Mouse (Mus musculus) heart, postnatal 36 days (tissue): ENCODE measurements around the gene Ccnd3. TPM values are rescaled to one million over a fixed set of nuclear protein-coding genes. Genes with fewer than 3 reads are reported as not detected.
A peak's percentile ranks its signal among the peaks of the same experiment; 100 is the strongest.
"Not testable (repeated sequence)": the region's sequence is repeated elsewhere in the genome, so short reads cannot be mapped to it uniquely, and the experiment has no call there.

Experiments
- DNase-seq, 2 experiments: peaks; one replicate each; pipeline ENCODE4 v3.0.0; 2021 to 2022
- intact Hi-C: fragments of 180-260 bp; cut with DNase I; formaldehyde crosslinking; loops from one replicate; pipeline ENCODE4 v1.15.1; 2025
- total RNA-seq, 2 experiments: library from RNA; stranded (reverse); gene quantifications; 2 replicates each; pipeline ENCODE4 v1.2.3; 2021

The Ccnd3 gene
- total RNA-seq, 2 experiments from 2014 or later, result 79.8 to 88.7 TPM

DNA sequence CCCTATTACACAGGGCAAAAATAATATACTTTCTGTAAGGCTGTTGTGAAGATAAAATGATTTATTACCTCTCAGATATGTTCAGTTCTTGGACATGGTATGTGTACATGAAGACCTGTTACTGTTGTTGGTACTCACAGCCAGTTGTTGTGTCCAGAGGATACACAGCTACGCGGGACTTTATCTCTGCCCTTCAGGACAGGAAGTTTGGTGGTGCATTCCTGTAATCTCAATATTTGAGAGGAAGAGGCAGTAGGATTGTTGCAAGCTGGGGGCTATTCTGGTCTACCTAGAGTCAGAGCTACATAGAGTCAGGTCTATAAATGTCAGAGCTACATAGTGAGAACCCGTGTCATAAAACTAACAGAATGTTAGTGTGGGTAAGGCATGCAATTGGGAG, 86.2 kb downstream of the Ccnd3 start:
- no peak for DNase-seq
- intact Hi-C loops, result no loop called here

DNA sequence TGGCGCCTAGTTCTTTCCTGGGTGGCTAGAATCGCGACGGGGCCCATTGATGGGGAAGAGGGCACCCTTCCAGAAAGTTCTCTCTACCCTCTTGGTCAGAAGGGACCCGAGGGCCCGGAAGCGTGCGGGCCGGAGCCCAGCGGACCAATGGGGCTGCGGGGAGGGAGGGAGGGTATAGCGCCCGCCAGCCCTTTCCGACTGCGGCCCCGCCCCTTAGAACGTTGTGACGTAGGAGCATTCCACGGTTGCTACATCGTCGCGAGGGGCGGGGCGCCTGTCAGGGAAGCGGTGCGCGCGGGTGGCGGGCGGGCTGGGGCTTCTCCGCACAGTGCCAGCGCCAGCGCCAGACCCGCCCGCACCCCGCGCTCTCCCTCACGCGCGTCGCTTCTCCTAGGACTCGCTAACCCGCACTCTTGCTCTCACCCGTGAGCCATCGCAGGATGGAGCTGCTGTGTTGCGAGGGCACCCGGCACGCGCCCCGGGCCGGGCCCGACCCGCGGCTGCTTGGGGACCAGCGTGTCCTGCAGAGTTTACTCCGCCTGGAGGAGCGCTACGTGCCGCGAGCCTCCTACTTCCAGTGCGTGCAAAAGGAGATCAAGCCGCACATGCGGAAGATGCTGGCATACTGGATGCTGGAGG, 88.5 kb downstream of the Ccnd3 start:
- intact Hi-C loops, result loop anchor here (1.0 kb wide), 2 partner anchors 71 to 82 kb away; no protein-coding TSS in a partner anchor
- peak; percentile 94 to 96 for DNase-seq

DNA sequence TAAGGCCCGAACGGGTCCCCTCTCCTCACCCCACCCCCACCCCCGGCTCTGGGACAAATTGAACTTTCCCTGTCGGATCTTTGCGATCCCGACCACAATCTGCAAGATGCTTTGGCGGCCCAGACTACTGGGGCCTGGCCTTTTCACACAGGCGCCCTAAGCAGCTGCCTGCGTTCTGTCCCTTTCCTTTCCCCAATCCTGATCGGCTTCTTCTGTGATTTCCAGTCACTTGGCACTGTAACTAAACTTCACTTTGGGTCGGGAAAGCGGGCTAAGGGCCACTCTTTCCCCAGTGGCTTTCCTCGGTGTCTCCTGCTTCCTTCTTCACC, 89.0 kb downstream of the Ccnd3 start:
- DNase-seq, result no peak
- intact Hi-C loops, result loop anchor here (1.0 kb wide), 2 partner anchors 72 to 83 kb away; no protein-coding TSS in a partner anchor

DNA sequence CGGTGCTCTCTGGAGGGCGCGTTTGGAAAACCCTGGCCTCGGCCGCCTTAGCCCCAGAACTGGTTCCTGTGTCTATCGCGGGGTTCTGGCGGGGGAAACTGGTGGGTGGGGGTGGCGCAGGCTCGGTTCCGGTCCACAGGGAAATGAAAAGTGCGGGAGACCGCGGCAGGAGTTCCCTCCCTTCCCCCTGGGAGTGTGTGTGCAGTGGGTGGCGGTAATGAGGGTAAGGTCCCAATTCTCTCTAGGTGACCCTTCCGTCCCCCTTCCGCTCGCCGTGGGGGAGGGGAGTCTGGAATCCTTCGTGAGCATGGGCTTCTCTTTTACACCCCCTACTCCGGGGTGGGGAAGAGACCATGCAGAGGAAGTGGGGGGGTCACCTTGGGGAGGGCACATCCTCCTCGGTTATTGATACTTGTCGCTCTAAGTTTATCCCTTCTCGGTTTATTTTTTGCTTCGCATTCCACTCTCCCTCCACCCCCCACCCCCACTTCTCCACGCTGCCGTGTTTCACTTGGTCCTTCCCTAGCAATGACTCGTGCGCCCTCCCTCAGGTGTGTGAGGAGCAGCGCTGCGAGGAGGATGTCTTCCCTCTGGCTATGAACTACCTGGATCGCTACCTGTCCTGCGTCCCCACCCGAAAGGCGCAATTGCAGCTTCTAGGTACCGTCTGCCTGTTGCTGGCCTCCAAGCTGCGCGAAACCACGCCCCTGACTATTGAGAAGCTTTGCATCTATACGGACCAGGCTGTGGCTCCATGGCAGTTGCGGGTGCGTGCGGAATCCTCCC, 89.5 kb downstream of the Ccnd3 start:
- peak; percentile 58 to 65 for DNase-seq
- intact Hi-C loops, result no loop called here

DNA sequence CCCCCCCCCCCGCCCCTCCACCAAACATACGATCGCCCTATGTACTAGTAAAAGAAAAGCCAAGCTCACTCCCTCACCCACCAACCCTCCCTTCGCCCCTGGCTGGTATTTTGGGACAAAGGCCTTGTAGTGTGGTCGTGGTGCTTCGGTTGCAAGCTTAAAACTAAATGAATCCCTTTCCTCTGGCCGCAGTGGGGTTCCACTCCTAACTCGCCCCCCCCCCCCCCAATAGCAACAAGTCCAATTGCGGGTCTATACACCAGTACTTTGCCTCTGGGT, 90.1 kb downstream of the Ccnd3 start:
- intact Hi-C loops, result no loop called here
- no peak for DNase-seq

DNA sequence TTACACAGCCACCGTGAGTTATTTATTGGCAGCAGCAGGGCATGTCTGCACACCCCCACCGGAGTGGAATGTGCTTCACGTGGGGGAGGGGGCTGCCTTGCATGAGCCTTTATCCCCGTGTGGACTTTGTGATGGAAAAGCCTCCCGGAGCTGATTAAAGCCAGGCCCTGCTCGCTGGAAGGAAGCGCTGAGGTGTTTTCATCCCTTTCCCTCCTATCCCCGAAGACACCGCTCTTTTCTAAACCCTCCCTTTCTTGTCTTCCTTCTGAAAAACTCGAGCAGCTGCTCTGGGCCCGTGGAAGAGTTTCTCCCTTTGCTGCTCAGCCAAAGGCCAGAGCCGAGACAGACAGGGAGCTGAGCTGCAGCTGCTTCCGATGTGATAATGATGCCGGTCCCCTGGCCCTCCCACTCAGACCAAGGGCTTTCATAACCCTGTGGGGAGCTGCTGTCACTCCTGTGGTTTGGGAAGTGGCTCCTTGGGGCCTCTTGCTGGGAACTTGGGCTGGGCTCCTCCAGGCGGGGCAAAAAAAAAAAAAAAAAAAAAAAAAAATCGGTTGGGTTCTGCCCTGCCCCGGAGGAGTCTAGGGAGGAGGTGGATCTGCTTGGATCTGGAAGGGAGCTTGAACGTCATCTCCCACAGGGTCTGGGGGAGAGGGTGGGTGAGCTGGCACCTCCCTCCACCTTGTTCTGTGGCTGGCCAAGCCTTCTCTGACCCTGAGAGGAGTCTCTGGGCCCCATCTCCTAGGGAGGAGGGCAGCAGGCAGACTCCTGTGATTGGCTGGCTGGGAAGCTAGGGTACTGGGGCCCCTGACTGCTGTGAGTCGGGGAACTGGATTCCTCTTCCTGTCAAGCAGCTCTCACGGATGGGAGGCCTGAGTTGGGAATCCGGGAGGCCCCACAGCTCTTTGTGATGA, 90.7 kb downstream of the Ccnd3 start:
- peak; percentile 59 to 64 for DNase-seq
- intact Hi-C loops, result loop anchor here (2.0 kb wide), 1 partner anchor 15 kb away; the partner anchor contains the start of genes Bysl, Gm20517 and Med20

DNA sequence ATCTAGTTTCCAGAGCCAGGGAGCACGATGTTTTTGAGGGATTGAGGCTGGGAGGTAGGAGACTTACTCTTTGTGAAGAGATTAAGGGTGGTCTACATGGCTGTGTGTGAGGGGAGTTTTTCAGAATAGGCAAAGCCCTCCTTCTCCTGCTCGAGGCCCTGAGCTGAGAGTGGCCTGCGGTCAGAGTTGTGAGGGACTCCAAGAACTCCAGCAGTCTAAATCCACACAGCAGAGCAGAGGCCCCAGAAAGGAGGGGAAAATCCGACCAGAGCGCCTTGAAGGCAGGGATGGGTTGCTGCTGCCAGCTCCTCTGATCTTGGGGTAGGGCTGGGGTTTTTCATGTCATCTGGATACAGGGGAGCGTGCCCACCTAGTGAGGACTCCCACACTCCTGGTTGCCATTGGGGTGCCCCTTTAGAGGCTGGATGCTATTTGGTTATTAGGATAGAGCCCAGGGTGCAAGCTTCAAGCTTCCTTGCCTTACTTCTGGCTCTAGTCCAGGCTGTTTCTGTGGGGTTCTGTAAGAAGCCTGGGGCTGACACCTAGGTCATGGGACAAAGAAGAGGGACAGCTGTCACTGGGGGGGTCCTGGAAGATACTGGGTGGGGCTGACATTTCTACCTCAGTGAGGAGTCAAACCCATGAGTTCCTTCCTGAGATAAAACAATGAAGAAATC, 91.4 kb downstream of the Ccnd3 start:
- intact Hi-C loops, result loop anchor here (2.0 kb wide), 1 partner anchor 15 kb away; the partner anchor contains the start of genes Bysl, Gm20517 and Med20
- DNase-seq, result no peak

DNA sequence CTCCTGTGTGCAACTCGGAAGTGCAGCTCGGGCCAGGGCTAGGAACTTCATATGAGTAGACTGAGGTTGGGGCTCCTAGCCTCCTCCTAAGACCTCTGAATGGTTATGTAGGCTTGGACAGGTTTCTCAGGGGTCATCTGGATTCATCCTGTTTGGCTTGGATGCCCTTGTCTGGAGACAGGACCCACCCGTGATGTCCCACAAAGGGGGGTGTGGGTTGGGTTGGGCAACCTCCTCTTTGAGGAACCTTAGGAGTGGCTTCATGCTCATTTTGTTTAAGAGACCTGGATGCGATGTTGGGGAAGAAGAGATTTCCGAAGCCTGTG, 92.0 kb downstream of the Ccnd3 start:
- peak in 1 of 2 experiments; percentile 26 for DNase-seq
- intact Hi-C loops, result loop anchor here (2.0 kb wide), 1 partner anchor 14 kb away; the partner anchor contains the start of genes Bysl, Gm20517 and Med20

DNA sequence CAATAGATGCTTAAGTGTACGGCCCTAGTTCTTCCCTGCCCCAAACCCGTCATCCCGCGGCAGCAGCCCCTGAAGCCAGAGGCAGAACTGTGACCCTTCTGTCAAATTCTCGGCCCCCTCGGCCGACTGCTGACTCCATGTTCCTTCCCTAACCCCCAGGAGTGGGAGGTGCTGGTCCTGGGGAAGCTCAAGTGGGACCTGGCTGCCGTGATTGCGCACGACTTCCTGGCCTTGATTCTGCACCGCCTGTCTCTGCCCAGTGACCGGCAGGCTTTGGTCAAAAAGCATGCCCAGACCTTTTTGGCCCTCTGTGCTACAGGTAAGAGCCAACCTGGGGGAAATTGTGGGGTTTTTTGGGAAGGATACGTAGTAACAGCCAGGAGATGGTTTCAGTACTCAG, 92.4 kb downstream of the Ccnd3 start:
- peak in 1 of 2 experiments; percentile 19 for DNase-seq
- intact Hi-C loops, result loop anchor here (2.0 kb wide), 1 partner anchor 14 kb away; the partner anchor contains the start of genes Bysl, Gm20517 and Med20

DNA sequence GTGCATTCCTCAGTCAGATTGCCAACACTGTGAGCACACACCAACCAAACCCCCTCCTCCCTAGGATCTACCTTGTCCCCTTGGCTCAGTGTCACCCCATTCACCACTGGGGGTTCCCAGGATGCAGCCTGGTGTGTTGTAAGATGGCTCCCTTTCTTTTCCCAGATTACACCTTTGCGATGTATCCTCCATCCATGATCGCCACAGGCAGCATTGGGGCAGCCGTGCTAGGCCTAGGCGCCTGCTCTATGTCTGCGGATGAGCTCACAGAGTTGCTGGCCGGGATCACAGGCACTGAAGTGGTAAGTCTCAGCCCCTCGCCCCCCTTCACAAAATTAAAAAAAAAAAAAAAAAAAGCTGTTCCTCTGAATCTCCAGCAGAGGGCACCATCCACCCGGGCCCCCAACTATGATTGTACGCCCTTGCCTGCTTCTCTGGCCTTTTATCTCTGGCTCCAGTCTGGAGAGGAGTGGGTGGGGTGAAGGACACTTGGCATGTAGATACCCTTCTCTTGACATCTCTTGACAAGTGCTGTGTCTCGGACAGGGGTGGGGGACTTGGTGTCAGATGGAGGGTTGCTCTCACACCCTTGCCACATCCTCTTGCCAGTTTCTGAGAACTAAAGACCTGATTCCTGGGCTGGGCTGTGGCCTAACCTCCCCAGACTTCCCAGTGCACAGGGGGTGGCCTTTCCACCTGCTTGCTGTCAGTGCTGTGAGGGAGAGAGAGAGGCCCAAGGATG, 93.2 kb downstream of the Ccnd3 start:
- intact Hi-C loops, result loop anchor here (2.0 kb wide), 1 partner anchor 13 kb away; the partner anchor contains the start of genes Bysl, Gm20517 and Med20
- peak in 1 of 2 experiments; percentile 42 for DNase-seq

DNA sequence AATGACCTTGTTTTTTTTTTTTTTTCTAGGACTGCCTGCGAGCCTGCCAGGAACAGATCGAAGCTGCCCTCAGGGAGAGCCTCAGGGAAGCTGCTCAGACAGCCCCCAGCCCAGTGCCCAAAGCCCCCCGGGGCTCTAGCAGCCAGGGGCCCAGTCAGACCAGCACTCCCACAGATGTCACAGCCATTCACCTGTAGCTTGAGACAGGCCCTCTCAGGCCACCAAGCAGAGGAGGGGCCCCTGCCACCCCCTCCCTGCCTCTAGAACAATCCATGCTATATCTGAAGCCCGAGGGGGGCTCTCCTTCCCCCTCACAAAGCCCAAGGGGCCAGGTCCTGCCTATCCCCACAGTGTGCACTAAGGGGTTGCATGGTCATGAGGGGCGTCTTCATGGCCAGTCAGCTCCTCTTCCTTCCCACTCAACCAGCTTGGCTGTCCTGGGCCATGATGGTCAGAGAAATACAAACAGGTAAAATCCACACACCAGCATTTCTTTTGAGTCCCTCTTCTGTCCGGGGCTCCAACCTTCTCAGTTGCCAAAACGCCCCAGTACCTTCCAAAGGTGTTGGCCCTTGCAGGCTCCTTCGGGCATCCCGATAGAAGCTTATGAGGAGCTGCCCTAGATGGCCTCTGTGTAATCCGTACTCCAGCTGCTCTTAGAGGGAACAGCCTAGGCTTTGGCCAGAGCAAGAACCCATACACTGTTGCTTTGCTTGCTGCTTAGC, 93.9 kb downstream of the Ccnd3 start:
- peak in 1 of 2 experiments; percentile 13 for DNase-seq
- intact Hi-C loops, result not testable (repeated sequence)

DNA sequence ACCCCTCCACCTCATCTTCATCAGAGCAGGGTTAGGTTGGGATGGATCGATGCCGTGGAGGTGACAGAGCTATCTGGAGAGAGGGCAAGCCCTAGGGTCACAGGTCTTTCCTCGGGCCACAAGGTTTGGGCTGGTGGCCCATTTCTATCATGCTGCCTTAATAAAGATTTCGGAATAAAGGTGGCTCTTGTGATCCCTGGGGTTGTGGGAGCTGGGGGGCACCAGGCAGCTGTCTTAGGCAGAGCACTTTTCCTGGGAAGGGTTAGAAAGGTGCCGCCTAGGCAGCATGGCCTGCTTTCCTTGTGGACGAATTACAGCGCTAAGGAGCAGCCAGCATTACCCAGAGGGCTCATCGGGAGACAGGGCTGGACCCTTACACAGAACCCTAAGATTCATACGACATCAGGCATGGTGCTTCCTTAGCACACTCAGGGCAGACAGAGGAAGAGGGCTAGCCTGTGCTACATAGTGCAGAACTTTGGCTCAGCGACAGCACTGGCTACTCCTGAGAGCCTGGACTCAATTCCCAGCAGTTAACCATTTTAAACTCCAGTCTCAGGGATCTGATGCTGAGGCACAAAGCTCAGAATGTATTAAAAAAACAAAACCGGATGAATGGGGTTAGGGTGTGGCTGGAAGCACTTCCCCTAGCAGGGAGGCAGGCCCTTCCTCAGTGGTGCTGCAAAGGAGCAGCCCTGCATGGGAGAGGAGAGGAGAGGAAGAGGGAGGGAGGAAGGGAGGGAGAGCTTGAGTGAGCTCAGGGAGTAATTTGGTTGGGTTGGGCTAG, 94.9 kb downstream of the Ccnd3 start:
- intact Hi-C loops, result no loop called here
- DNase-seq, result peak in 1 of 2 experiments; percentile 27

DNA sequence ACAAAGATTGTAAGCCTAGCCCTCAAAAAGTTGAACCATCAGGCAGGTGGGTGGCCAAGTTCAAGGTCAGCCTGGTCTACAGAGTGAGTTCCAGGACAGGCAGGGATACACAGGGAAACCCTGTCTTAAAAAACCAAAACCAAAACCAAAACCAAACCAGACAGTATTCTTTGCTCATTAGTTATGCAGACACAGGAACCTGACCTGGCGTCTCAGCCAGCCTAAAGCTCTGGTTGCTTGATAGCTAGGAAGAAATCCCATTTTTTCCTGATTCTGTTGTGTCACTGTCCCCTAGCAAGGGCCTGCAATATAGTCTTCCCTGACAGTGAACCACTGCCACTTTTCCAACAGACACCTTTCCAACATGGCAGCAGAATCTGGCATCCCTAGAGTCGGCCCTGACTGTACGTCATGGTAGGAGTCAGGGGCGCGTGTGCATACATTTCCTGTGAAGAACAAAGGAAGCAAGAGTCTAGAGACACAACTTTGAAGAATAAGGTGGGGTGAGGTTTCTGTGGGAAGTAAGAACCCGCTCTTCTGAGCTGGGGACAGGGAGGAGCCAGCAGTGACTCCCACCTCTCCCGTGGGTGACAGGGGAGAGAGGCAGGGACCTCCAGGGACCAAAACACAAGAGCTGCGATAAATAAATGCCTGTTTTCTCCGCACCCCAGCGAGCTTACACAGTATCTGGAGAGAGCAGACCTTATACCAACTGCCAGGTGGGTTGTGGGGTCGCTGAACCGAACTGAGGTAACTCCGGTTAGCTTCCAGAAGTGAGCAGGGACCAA, 95.9 kb downstream of the Ccnd3 start:
- DNase-seq, result no peak
- intact Hi-C loops, result no loop called here

DNA sequence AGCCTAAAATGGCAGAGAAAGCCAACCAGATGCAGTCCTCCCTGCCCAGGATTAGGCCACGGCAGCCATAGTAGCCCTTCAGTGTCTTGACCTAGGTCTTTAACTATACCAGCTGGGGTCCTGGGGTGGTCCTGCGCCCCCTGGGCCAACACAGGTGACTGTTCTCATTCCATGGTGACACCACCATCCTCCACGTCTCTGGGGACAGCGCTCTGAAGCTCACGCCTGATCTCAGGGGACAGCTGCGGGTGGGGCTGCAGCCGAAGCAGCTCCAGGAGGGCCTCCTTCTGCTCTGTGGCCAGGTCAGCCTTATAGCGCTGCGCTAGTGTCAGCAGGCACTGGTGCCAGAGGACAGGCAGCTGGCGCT, 96.5 kb downstream of the Ccnd3 start:
- no peak for DNase-seq
- intact Hi-C loops, result no loop called here

DNA sequence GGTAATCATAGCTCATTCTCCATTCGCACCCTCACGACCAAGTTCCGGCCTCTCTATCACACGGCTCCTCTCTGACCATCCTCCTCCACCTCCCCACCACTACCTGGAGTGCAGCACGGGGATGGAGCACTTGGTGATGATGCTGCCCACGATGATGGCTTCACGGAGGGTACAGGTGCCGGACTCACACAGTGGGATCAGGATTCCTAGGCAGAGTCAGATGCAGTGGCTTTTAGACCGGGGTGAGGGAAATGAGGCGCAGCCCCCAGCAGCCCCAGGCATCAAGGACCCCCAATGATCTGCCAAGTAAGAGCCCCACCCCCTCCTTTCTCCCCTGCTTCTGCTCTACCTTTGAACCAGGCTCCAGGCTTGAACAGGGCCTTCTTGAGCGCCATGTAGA, 97.4 kb downstream of the Ccnd3 start:
- DNase-seq, result no peak
- intact Hi-C loops, result no loop called here

DNA sequence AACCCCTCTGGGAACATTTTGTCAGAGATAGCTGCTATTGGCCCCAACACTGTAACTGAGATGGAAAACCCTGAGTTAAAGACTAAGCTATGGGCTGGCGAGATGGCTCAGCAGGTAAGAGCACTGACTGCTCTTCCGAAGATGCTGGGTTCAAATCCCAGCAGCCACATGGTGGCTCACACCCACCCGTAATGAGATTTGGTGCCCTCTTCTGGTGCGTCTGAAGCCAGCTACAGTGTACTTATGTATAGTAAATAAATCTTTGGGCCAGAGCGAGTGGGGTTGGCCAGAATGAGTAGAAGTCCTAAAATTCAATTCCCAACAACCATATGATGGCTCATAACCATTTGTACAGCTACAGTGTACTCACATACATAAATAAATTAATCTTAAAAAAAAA, 101.4 kb downstream of the Ccnd3 start:
- intact Hi-C loops, result no loop called here
- no peak for DNase-seq

DNA sequence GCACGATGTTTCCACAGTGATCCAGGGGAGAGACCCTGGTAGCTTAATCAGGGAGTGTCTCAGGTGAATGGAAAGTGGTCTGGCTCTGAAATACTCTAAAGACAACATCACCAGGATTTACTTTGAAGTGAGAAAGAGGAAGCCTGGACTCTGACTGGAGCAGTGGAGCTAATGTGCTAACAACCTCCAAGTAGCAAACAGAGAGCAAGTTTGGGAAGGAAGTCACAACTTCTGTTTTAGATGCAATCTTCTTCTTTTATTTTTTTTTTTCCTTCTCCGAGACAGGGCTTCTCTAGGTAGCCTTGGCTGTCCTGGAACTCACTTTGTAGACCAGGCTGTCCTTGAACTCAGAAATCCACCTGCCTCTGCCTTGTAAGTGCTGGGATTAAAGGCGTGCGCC, 104.3 kb downstream of the Ccnd3 start:
- intact Hi-C loops, result no loop called here
- DNase-seq, result no peak
